Mouse (Mus musculus) heart, embryonic 16.5 days (tissue): ENCODE results near the gene Grin2b. TPM values are rescaled to one million over a fixed set of nuclear protein-coding genes. Genes with fewer than 3 reads are reported as not detected.

Experiments used
- ATAC-seq: fragments of 200-750 bp; cut with Nextera tagmentation; replicated peaks from 2 replicates; pipeline ENCODE4 v1.8.0; 2017; ENCODE audit warnings: moderate number of reproducible peaks; ENCODE audit not compliant: insufficient read depth, low FRiP score; ENCODE audit errors: extremely low read depth
- H3K27ac ChIP-seq: fragments of 300-500 bp; sonication (generic); 2 replicates; pipeline ENCODE4 v1.5.1; 2014; ENCODE audit warnings: mild to moderate bottlenecking, low read length, control low read depth, moderate library complexity
- H3K27me3 ChIP-seq: fragments of 300-500 bp; sonication (generic); 2 replicates; pipeline ENCODE4 v1.6.1; 2014; ENCODE audit warnings: low read length, mixed read lengths; ENCODE audit not compliant: control insufficient read depth, insufficient read depth
- H3K36me3 ChIP-seq: fragments of 300-500 bp; sonication (generic); 2 replicates; pipeline ENCODE4 v1.6.1; 2014; ENCODE audit not compliant: control insufficient read depth, insufficient read depth
- H3K4me1 ChIP-seq: fragments of 300-500 bp; sonication (generic); 2 replicates; pipeline ENCODE4 v1.6.1; 2014; ENCODE audit warnings: low read length, mixed read lengths; ENCODE audit not compliant: control insufficient read depth, insufficient read depth
- H3K4me2 ChIP-seq: fragments of 300-500 bp; sonication (generic); 2 replicates; pipeline ENCODE4 v1.6.1; 2014; ENCODE audit warnings: low read depth, mild to moderate bottlenecking, control low read depth, low read length
- H3K4me3 ChIP-seq: fragments of 300-500 bp; sonication (generic); 2 replicates; pipeline ENCODE4 v1.5.1; 2014; ENCODE audit warnings: mild to moderate bottlenecking, control low read depth, low read length
- H3K9ac ChIP-seq: fragments of 300-500 bp; sonication (generic); 2 replicates; pipeline ENCODE4 v1.6.1; 2014; ENCODE audit warnings: low read length, control low read depth
- H3K9me3 ChIP-seq: fragments of 300-500 bp; sonication (generic); replicated peaks from 2 replicates; pipeline ENCODE4 v1.6.1; 2016; ENCODE audit warnings: low read length; ENCODE audit not compliant: control insufficient read depth
- WGBS: fragments of 180-500 bp; shearing (Covaris S2); extraction: QIAGEN DNeasy Blood & Tissue Kit; methylation state at CpG from one replicate; pipeline ENCODE4 v1.1.7; 2014; 5-methylcytosine and 5-hydroxymethylcytosine counted together
- polyA plus RNA-seq: library from polyadenylated mRNA; unstranded; fragments of >200 nt; fragmentation: Nextera tagmentation; extraction: Ambion mirVana; gene quantifications from 2 replicates; pipeline ENCODE4 v1.2.1, GENCODE M21; 2015

Grin2b gene
- polyA plus RNA-seq, 1 experiment from 2014 or later, result under 0.01 TPM

DNA sequence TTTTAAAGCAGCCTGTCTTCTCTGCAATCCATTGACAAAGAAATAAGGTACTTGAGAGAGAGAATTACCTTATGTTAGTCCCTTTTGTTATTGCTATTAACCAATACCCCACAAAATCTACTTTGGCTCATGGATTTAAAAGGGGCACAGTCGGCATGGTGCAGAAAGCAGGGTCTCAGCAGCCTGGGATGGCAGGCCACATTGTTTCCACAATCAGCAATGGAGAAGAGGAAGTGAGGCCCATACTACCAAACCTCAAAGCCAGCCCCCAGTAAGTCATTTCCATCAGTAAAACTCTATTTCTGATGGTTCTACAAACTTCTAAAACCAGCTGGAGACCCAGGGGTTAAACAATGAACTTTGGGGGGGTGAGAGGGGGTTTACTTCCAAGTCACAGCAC, 417.2 kb downstream of the Grin2b start:
- no peak overlapping the region for H3K4me3 ChIP-seq
- H3K9me3 ChIP-seq, result no peaks in the 10 kb centered on the region
- 65% methylated on average over 1 of the region's 1 CpGs for WGBS
- no peak for ATAC-seq
- no peaks in the 10 kb centered on the region for H3K4me1 ChIP-seq
- no peak overlapping the region for H3K27ac ChIP-seq
- no peak overlapping the region for H3K9ac ChIP-seq
- no peaks in the 10 kb centered on the region for H3K27me3 ChIP-seq
- no peak overlapping the region for H3K4me2 ChIP-seq
- no peaks in the 10 kb centered on the region for H3K36me3 ChIP-seq

DNA sequence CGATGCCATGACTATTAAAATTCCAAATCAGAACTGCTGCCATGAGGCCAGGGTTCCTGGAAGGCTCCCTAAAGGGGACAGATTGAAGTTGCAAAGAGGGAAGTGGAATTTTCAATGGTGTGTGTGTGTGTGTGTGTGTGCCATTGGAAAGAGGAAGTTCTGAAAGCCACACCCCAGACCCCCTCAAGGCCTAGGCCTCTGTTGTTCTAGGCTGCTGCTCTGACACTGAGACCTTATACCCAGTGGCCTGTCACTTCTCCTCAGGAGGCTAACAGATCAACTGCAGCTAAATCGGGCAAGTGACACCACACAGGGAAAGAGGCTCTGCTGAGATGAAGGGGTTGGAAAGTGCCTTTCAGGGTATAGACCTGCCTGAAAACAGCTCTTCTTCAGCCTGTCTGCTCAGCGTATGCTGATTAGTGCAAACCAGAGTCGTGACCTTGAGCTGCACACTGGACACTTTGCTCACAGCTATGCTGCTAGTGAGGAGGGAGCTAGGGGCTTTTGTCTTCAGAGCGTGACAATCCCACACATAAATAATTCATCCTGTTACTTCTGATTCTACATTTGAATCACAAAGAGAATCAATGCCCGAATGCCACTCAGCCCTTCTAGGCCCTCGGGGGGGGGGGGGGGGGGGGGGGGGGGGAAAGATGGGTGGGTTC, 424.8 kb downstream of the Grin2b start:
- no peaks in the 10 kb centered on the region for H3K27me3 ChIP-seq
- no peak overlapping the region for H3K4me2 ChIP-seq
- H3K4me3 ChIP-seq, result no peak overlapping the region
- WGBS, result 59% methylated on average over 6 of the region's 7 CpGs
- ATAC-seq, result no peak
- H3K27ac ChIP-seq, result no peak overlapping the region
- H3K9me3 ChIP-seq, result no peaks in the 10 kb centered on the region
- no peaks in the 10 kb centered on the region for H3K4me1 ChIP-seq
- H3K9ac ChIP-seq, result no peak overlapping the region
- H3K36me3 ChIP-seq, result no peaks in the 10 kb centered on the region

DNA sequence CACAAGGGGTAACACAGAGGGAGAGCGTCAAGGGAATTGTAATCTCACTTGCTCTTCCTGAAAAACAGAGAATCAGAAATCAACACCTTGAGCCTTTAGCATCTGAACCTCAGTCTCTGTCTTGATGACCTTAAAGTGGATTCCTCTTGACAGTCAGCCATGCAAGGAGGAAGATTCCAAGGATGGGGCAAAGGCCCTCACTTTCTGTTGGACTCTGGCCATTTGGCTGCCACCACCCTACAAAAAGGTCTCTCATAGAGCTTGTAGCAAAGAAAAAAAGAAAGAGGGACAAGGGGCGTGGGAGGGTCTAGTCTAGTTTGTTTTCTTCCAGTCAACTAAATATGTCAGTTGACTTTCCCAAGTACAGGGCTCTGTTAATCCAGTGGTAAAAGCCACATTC, 427.7 kb downstream of the Grin2b start:
- H3K4me2 ChIP-seq, result no peak overlapping the region
- no peak overlapping the region for H3K27ac ChIP-seq
- no peaks in the 10 kb centered on the region for H3K9me3 ChIP-seq
- H3K36me3 ChIP-seq, result no peaks in the 10 kb centered on the region
- no peaks in the 10 kb centered on the region for H3K27me3 ChIP-seq
- 63% methylated on average over 2 of the region's 2 CpGs for WGBS
- no peaks in the 10 kb centered on the region for H3K4me1 ChIP-seq
- no peak for ATAC-seq
- H3K9ac ChIP-seq, result no peak overlapping the region
- H3K4me3 ChIP-seq, result no peak overlapping the region

DNA sequence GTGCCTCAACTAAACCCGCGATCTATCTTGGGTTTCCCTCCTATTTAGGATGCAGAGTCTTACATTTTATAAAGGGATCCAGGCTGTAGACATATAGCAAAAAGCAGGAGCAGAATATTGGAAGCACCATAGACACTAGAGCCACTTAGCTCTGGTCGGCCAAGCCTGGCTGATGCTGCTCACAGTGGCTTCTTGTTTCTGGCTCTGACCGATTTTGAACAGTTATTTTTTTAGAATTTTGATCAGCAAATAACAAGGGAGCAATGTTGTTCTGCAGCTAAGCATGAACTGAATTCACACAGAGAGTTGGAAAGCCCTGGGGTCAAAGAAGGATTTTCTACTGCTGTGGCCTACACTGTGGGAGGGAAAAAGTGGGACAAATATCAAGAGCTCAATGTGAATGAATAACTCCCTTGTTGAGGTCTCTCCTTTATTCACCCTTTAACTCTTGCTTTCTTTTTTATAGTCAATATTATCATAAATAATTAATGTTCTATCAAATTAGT, 439.0 kb downstream of the Grin2b start:
- Histone ChIP-seq H3K27ac (no peak overlapping the region), H3K9ac (no peak overlapping the region), H3K27me3 (no peaks in the 10 kb centered on the region), H3K4me2 (no peak overlapping the region), H3K4me1 (no peaks in the 10 kb centered on the region), H3K9me3 (peaks cover 4% of the 10 kb centered on the region; the same call in 1 of the 2 replicates), H3K36me3 (no peaks in the 10 kb centered on the region), H3K4me3 (no peak overlapping the region)
- 86% methylated on average over 4 of the region's 4 CpGs for WGBS
- no peak for ATAC-seq

DNA sequence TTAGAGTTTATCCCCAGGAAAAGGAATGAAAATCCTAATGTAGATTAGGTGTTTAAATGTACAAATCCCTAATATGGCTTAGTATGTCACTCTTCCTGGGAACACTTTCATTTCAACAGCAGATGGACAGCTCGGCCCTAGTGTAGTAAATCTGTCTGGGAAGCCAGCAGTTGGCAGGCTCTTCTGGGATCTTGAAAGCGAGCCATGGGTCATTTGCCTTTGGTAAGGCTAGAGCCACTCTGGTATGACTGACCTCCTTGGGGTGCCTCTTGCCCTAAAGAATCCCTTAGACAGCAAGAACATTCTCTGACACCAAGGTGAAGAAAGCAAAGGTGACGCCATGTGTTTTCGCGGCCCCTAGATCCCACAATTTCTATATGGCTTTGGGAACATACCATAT, 446.2 kb downstream of the Grin2b start:
- Histone ChIP-seq H3K9ac (no peak overlapping the region), H3K36me3 (no peaks in the 10 kb centered on the region), H3K27me3 (no peaks in the 10 kb centered on the region), H3K4me1 (no peaks in the 10 kb centered on the region), H3K4me2 (no peak overlapping the region), H3K9me3 (no peaks in the 10 kb centered on the region), H3K4me3 (no peak overlapping the region), H3K27ac (no peak overlapping the region)
- ATAC-seq, result no peak
- 90% methylated on average over 5 of the region's 5 CpGs for WGBS

DNA sequence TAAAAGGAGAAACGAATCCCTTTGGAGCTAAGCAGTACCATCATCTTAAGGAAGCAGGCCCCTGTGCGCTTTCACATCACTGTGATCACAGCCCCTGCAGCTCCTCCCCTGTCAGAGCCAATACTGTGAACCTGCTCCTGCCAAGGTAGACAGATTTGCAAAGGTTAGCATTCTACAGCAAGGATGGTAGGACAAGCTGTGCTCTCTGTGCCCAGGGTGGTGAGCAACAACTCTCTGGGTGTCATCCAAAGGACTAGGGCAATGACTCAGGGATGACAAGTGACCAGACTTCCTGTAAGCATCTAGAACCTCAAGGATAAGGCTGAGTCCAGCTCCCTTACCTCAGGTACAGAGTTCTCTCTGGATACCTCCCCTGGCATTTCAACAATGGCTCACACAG, 451.6 kb downstream of the Grin2b start:
- no peak for ATAC-seq
- Histone ChIP-seq H3K9ac (no peak overlapping the region), H3K4me1 (no peaks in the 10 kb centered on the region), H3K27me3 (no peaks in the 10 kb centered on the region), H3K36me3 (no peaks in the 10 kb centered on the region), H3K9me3 (no peaks in the 10 kb centered on the region), H3K27ac (no peak overlapping the region), H3K4me2 (no peak overlapping the region), H3K4me3 (no peak overlapping the region)
- WGBS, result 81% methylated on average over 2 of the region's 2 CpGs

DNA sequence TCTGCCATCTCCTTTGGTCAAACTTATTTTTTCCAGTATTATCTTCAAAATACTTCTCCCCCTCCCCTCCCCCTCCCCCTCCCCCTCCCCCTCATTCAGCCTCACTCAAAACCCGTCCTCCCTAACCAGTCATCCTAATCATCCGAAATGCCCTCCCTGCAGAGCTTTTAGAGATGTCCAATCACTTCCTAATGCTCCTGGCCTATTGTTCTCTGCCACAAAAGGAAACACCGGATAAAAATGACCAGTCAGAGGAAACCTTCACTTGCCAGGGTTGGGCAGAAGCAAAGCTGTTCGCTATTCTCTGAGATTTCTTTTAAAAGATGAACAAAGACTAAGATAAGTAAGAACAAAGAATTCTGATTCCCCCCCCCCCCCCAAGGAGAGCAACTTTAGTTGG, 458.4 kb downstream of the Grin2b start:
- ATAC-seq, result no peak
- no peak overlapping the region for H3K27ac ChIP-seq
- H3K4me3 ChIP-seq, result no peak overlapping the region
- no peaks in the 10 kb centered on the region for H3K36me3 ChIP-seq
- no peaks in the 10 kb centered on the region for H3K27me3 ChIP-seq
- no peak overlapping the region for H3K9ac ChIP-seq
- H3K9me3 ChIP-seq, result no peaks in the 10 kb centered on the region
- H3K4me1 ChIP-seq, result no peaks in the 10 kb centered on the region
- no peak overlapping the region for H3K4me2 ChIP-seq
- WGBS, result 50% methylated on average over 4 of the region's 4 CpGs

DNA sequence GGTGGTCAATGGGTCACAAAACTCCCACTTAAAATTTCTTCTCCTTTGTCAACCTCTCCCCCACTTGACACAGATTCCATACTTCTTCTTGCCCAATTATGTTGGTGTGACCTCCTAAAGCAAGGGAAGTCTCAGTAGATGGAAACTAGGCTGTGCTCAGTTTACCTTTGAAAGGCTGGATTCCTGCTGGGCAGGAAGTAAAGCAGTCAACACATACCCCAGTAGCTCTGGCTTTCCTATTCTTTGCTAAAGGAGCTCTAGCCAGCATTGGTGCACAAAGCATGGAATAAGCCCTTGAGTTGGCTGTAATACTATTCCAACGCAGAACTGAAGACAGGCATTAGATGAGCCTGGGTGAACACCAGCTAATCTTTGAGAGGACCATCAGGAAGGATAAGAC, 459.1 kb downstream of the Grin2b start:
- H3K27me3 ChIP-seq, result no peaks in the 10 kb centered on the region
- H3K4me3 ChIP-seq, result no peak overlapping the region
- no peaks in the 10 kb centered on the region for H3K9me3 ChIP-seq
- H3K4me1 ChIP-seq, result no peaks in the 10 kb centered on the region
- no peak overlapping the region for H3K27ac ChIP-seq
- no peak for ATAC-seq
- WGBS, result 83% methylated on average over 1 of the region's 1 CpGs
- no peaks in the 10 kb centered on the region for H3K36me3 ChIP-seq
- no peak overlapping the region for H3K9ac ChIP-seq
- H3K4me2 ChIP-seq, result no peak overlapping the region

DNA sequence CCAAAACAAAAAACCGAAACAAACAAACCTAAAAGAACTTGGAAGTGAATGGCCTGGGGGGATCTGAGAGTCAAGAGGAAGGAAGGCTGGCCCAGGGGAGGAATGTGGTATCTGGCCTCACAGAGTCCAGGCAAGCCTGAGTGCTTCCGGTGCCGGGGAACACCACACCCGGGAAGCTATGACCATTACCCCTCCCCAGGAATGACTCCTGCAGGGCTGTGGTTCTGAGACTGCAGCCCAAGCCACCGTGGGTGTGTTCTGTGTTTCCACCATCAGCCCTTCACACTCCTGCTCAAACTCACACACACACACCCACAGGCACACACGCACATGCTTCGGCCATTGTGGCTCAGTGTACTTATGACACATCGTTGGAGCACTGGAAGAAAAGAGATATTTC, 459.6 kb downstream of the Grin2b start:
- H3K4me3 ChIP-seq, result no peak overlapping the region
- H3K9me3 ChIP-seq, result no peaks in the 10 kb centered on the region
- H3K27me3 ChIP-seq, result no peaks in the 10 kb centered on the region
- no peak overlapping the region for H3K4me2 ChIP-seq
- ATAC-seq, result no peak
- H3K4me1 ChIP-seq, result no peaks in the 10 kb centered on the region
- WGBS, result 60% methylated on average over 8 of the region's 8 CpGs
- H3K9ac ChIP-seq, result no peak overlapping the region
- no peaks in the 10 kb centered on the region for H3K36me3 ChIP-seq
- H3K27ac ChIP-seq, result no peak overlapping the region
